Mouse (Mus musculus) kidney, embryonic 15.5 days (tissue): ENCODE data around the gene Akr1c12. TPM values are rescaled to one million over a fixed set of nuclear protein-coding genes. Genes with fewer than 3 reads are reported as not detected.
"Not testable (repeated sequence)": the region's sequence is repeated elsewhere in the genome, so short reads cannot be mapped to it uniquely, and the experiment has no call there.

Source experiments
- ATAC-seq: fragments of 200-750 bp; cut with Nextera tagmentation; replicated peaks from 2 replicates; pipeline ENCODE4 v1.8.0; 2017; ENCODE audit warnings: moderate TSS enrichment; ENCODE audit not compliant: low FRiP score
- H3K27ac ChIP-seq: fragments of 300-500 bp; sonication (generic); 2 replicates; pipeline ENCODE4 v1.5.1; 2015; ENCODE audit warnings: mild to moderate bottlenecking, inconsistent platforms
- H3K27me3 ChIP-seq: fragments of 300-500 bp; sonication (generic); 2 replicates; pipeline ENCODE4 v1.6.1; 2015; ENCODE audit warnings: inconsistent platforms
- H3K36me3 ChIP-seq: fragments of 300-500 bp; sonication (generic); 2 replicates; pipeline ENCODE4 v1.6.1; 2015; ENCODE audit warnings: inconsistent platforms
- H3K4me1 ChIP-seq: fragments of 300-500 bp; sonication (generic); 2 replicates; pipeline ENCODE4 v1.6.1; 2015; ENCODE audit warnings: inconsistent platforms
- H3K4me2 ChIP-seq: fragments of 300-500 bp; sonication (generic); 2 replicates; pipeline ENCODE4 v1.6.1; 2015; ENCODE audit warnings: moderate library complexity, mild to moderate bottlenecking, inconsistent platforms
- H3K4me3 ChIP-seq: fragments of 300-500 bp; sonication (generic); replicated peaks from 2 replicates; pipeline ENCODE4 v1.5.1; 2015; ENCODE audit warnings: mild to moderate bottlenecking, inconsistent platforms
- H3K9ac ChIP-seq: fragments of 300-500 bp; sonication (generic); 2 replicates; pipeline ENCODE4 v1.6.1; 2015; ENCODE audit warnings: mild to moderate bottlenecking, inconsistent platforms
- H3K9me3 ChIP-seq: fragments of 300-500 bp; sonication (generic); replicated peaks from 2 replicates; pipeline ENCODE4 v1.6.1; 2016; ENCODE audit warnings: inconsistent platforms
- WGBS: fragments of 180-500 bp; shearing (Covaris S2); methylation state at CpG from one replicate; pipeline ENCODE4 v1.1.7; 2015; ENCODE audit warnings: mixed read lengths; 5-methylcytosine and 5-hydroxymethylcytosine counted together
- polyA plus RNA-seq: library from polyadenylated mRNA; unstranded; fragments of >200 nt; fragmentation: Nextera tagmentation; extraction: Ambion mirVana; gene quantifications from 2 replicates; pipeline ENCODE4 v1.2.1, GENCODE M21; 2015

Gene Akr1c12
- polyA plus RNA-seq: 2.1 and 2.3 TPM in 2 replicates

GRCm38 (mm10) chr13:4279284-4279683 is at the start of gene Akr1c12:
Akr1c12 (minus strand) TSS chr13:4279433.
- Histone ChIP-seq H3K36me3 (no peaks in the 10 kb centered on the region), H3K27me3 (no peaks in the 10 kb centered on the region), H3K9me3 (no peaks in the 10 kb centered on the region), H3K4me1 (0 out of 2 replicates have a peak, but pooled peaks cover 6% of the 10 kb centered on the region), H3K9ac (no peak within 1 kb of the TSS), H3K4me3 (no peak within 1 kb of the TSS), H3K27ac (no peak within 1 kb of the TSS), H3K4me2 (no peak within 1 kb of the TSS)
- 41% methylated on average over 4 of the region's 4 CpGs for WGBS
- peak; percentile 74 for ATAC-seq

DNA sequence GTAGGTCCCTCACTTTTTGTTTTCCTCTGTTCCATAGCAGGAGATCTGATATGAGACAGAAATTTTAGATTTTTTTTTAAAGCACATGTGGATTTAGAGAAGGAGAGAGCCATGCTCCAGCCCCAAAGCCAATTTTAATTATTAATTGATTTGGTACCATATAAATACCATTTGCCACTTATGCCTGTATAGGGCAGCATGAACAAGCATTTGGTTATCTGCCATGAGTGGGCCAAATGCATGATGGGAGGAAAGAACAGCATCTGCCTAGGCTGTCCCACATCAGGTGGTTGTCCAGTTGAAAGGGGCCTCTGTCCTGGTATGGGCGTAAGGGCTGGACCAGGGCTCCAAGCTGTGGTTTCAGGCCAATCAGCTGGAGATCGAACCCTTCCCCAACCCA is 39.5 kb upstream of the Akr1c12 start:
- Histone ChIP-seq H3K4me1 (no peaks in the 10 kb centered on the region), H3K27ac (no peak overlapping the region), H3K9me3 (no peaks in the 10 kb centered on the region), H3K9ac (no peak overlapping the region), H3K4me2 (no peak overlapping the region), H3K36me3 (no peaks in the 10 kb centered on the region), H3K27me3 (no peaks in the 10 kb centered on the region), H3K4me3 (no peak overlapping the region)
- WGBS: 92% methylated on average over 2 of the region's 2 CpGs
- no peak for ATAC-seq

GRCm38 (mm10) chr13:4313907-4314306 is 34.7 kb upstream of the Akr1c12 start:
- Histone ChIP-seq H3K9me3 (no peaks in the 10 kb centered on the region), H3K36me3 (no peaks in the 10 kb centered on the region), H3K27me3 (no peaks in the 10 kb centered on the region), H3K27ac (no peak overlapping the region), H3K4me1 (no peaks in the 10 kb centered on the region), H3K4me3 (no peak overlapping the region), H3K9ac (no peak overlapping the region), H3K4me2 (no peak overlapping the region)
- WGBS: 82% methylated on average over 2 of the region's 2 CpGs
- ATAC-seq: no peak

DNA sequence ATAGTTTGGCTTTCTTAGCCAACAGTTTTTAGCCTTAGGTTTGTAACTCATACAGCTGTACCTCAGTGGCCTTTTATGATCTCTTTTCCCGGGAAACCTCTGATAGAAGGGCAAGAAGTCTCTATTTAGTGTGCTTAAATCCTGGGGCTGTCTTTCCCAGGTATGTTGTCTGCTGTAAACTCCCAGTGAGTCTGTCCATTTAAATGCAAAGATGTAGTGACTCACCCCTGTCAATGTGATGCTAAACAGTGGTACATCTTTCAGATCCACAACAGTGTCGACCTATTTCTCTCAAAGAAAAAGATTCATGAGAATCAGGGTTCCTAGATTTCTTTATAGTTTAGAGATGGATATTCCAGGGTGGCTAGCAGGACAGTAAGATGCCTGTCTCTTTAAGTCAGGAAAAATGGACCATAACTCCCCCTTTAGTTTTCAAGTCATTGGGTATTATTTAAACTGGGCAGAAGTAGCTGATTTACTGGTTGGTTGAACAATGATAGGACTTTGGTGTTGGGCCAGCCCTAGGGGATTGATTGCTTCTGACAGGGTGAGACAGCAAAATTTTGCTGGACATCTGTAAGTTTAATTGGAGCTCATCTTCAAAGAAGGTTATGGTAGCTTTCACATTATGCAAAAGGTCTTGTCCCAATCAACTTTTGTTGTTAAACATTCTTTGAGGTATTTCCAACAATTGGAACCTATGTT is 25.8 kb upstream of the Akr1c12 start:
- ATAC-seq: 0 out of 2 replicates have a peak, but pooled peaks have one; percentile 58
- H3K27ac ChIP-seq: no peak overlapping the region
- 45% methylated on average over 2 of the region's 2 CpGs for WGBS

DNA sequence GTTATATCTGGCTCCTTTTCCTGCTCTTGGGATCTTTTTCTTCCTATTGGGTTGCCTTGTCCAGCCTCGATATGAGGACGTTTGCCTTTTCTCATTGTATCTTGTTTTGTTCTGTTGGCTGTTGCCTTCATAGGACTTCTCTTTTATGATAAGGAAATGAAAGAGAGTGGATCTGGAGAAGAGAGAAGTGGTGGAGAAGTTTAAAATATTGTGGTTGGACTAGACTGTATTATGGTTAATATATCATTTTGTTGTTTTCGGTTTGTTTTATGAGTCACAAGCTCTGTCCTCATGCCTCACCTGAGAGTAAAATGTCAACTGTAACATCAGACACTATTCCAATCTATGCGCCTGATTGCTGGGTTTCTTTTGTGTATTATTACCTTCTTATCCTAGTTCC is 17.8 kb upstream of the Akr1c12 start:
- Histone ChIP-seq H3K27ac (no peak overlapping the region), H3K9ac (no peak overlapping the region), H3K4me1 (no peaks in the 10 kb centered on the region), H3K27me3 (no peaks in the 10 kb centered on the region), H3K9me3 (no peaks in the 10 kb centered on the region), H3K36me3 (no peaks in the 10 kb centered on the region), H3K4me2 (no peak overlapping the region), H3K4me3 (no peak overlapping the region)
- no peak for ATAC-seq
- 92% methylated on average over 4 of the region's 4 CpGs for WGBS

More for the DNA sequence above, 25.8 kb upstream of the Akr1c12 start:
- Histone ChIP-seq H3K9ac (no peak overlapping the region), H3K9me3 (no peaks in the 10 kb centered on the region), H3K4me3 (no peak overlapping the region), H3K4me2 (no peak overlapping the region), H3K36me3 (no peaks in the 10 kb centered on the region), H3K4me1 (no peaks in the 10 kb centered on the region), H3K27me3 (no peaks in the 10 kb centered on the region)

GRCm38 (mm10) chr13:4281471-4282412 is 2.5 kb upstream of the Akr1c12 start:
- no peak overlapping the region for H3K4me2 ChIP-seq
- no peak overlapping the region for H3K4me3 ChIP-seq
- no peak overlapping the region for H3K9ac ChIP-seq
- H3K4me1 ChIP-seq: 0 out of 2 replicates have a peak, but pooled peaks cover 6% of the 10 kb centered on the region
- H3K27ac ChIP-seq: no peak overlapping the region
- no peaks in the 10 kb centered on the region for H3K27me3 ChIP-seq
- no peaks in the 10 kb centered on the region for H3K9me3 ChIP-seq
- no peaks in the 10 kb centered on the region for H3K36me3 ChIP-seq
- 38% methylated on average over 7 of the region's 7 CpGs for WGBS
- ATAC-seq: peak; percentile 76

DNA sequence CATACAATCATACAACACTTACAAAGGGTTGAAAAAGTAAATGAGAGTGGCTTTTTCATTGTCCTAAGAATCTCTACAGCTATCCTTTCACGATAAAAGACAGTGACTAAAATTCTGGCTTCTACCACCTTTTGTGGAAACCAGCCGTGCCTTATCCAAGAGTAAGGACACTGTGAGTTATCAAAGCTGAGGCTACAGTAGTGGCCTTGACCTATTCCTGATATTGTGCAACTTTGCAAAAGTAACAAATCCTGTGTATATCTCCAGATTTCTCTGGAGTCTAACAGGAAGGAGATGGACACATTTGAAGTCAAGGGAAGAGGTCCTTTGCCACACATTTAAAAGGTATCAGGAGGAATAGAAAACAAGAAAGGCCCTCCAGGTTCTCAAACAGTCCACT is 1.7 kb downstream of the Akr1c12 start:
- no peaks in the 10 kb centered on the region for H3K27me3 ChIP-seq
- no peak overlapping the region for H3K4me2 ChIP-seq
- H3K27ac ChIP-seq: no peak overlapping the region
- 91% methylated on average over 2 of the region's 2 CpGs for WGBS
- no peak overlapping the region for H3K4me3 ChIP-seq
- H3K4me1 ChIP-seq: 0 out of 2 replicates have a peak, but pooled peaks cover 6% of the 10 kb centered on the region
- H3K9ac ChIP-seq: no peak overlapping the region
- no peak for ATAC-seq
- no peaks in the 10 kb centered on the region for H3K36me3 ChIP-seq
- no peaks in the 10 kb centered on the region for H3K9me3 ChIP-seq

DNA sequence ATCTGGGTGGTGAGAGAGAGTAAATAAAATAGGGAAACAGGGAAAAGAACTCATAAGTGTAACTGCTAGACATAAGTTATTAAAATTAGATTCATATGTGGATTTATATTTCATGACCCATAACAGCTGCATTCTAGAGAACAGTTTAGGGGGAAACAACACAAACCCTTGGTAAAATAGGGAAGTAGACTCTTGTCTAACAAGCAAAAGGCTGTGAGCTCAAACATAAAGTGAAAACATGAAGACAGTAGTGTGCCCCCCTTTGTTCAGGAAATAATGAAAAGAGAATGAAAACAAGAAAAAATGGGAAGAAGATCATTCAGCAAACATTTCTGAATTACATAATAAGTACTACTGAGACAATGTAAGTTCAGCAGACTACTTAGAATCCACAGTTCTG is 8.4 kb downstream of the Akr1c12 start:
- Histone ChIP-seq H3K4me2 (no peak overlapping the region), H3K4me1 (no peaks in the 10 kb centered on the region), H3K27me3 (no peaks in the 10 kb centered on the region), H3K27ac (no peak overlapping the region), H3K9me3 (no peaks in the 10 kb centered on the region), H3K9ac (no peak overlapping the region), H3K36me3 (no peaks in the 10 kb centered on the region), H3K4me3 (no peak overlapping the region)
- no peak for ATAC-seq

DNA sequence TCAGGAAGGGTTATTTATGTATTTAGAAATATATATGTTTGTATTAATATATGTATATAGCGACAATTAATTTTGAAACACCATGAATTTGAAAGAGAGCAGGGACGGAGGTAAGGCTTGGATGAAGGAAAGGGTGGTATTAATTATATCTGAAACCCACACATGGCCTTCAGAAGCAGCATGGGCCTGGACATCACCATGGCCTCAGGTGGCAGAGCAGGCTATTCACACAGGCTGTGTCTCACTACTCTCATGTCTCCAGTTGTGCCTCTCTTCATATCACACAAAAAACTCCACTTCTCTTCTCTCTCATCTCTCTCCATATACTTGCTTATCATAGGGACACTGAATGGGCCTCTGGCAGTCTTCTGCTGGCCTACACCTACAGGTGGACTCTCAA is 13.8 kb downstream of the Akr1c12 start:
- not testable (repeated sequence) for H3K4me3 ChIP-seq, H3K36me3 ChIP-seq, H3K9ac ChIP-seq, H3K9me3 ChIP-seq, H3K4me1 ChIP-seq, H3K27me3 ChIP-seq, H3K27ac ChIP-seq, ATAC-seq, H3K4me2 ChIP-seq
- 88% methylated on average over 2 of the region's 2 CpGs for WGBS

GRCm38 (mm10) chr13:4265047-4265446 is 14.2 kb downstream of the Akr1c12 start:
- Histone ChIP-seq H3K4me1 (no peaks in the 10 kb centered on the region), H3K9me3 (no peaks in the 10 kb centered on the region), H3K36me3 (no peaks in the 10 kb centered on the region), H3K4me3 (no peak overlapping the region), H3K27me3 (no peaks in the 10 kb centered on the region), H3K4me2 (no peak overlapping the region), H3K27ac (no peak overlapping the region), H3K9ac (no peak overlapping the region)
- ATAC-seq: no peak
- 87% methylated on average over 2 of the region's 2 CpGs for WGBS

DNA sequence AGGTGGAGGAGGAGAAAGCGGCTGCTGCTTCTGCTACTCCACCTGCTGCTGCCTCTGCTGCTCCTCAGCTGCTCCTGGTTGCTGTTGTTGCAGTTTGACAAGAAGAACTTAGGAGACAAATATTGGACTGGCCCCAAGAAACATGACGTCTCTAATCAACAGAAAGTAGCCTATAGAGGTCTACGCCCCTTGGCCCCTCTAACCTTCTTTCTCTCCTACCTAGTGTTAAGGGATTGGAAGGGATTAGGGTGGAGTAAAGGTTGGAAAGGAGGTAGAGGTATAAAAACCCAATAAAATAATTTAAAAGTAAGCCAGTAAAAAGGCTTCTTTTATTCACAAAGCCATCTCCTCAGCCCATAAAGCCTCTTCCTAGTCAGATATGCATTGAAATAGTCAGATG is 14.6 kb downstream of the Akr1c12 start:
- Histone ChIP-seq H3K36me3 (no peaks in the 10 kb centered on the region), H3K4me3 (no peak overlapping the region), H3K27me3 (no peaks in the 10 kb centered on the region), H3K4me1 (no peaks in the 10 kb centered on the region), H3K9me3 (no peaks in the 10 kb centered on the region), H3K4me2 (no peak overlapping the region), H3K9ac (no peak overlapping the region), H3K27ac (no peak overlapping the region)
- no peak for ATAC-seq
- WGBS: 91% methylated on average over 3 of the region's 3 CpGs

- Histone ChIP-seq H3K4me3 (no peak overlapping the region), H3K36me3 (no peaks in the 10 kb centered on the region), H3K9ac (no peak overlapping the region), H3K27ac (no peak overlapping the region), H3K4me1 (no peaks in the 10 kb centered on the region), H3K27me3 (no peaks in the 10 kb centered on the region), H3K4me2 (no peak overlapping the region), H3K9me3 (no peaks in the 10 kb centered on the region)
- ATAC-seq: no peak
- WGBS: 81% methylated on average over 6 of the region's 6 CpGs
Observed at GRCm38 (mm10) chr13:4257349-4257748, 21.9 kb downstream of the Akr1c12 start.
